Mouse (Mus musculus) limb, embryonic 13.5 days (tissue): ENCODE data around the gene Grm6. TPM values are rescaled to one million over a fixed set of nuclear protein-coding genes. Genes with fewer than 3 reads are reported as not detected.

Experiments used
- ATAC-seq: fragments of 200-750 bp; cut with Nextera tagmentation; 2 replicates; pipeline ENCODE4 v1.8.0; 2017; ENCODE audit warnings: low read depth, moderate number of reproducible peaks, moderate TSS enrichment; ENCODE audit not compliant: low FRiP score
- H3K27ac ChIP-seq: fragments of 300-500 bp; sonication (generic); 2 replicates; pipeline ENCODE4 v1.5.1; 2015; ENCODE audit warnings: inconsistent platforms, mild to moderate bottlenecking, moderate library complexity
- H3K27me3 ChIP-seq: fragments of 300-500 bp; sonication (generic); 2 replicates; pipeline ENCODE4 v1.6.1; 2015; ENCODE audit warnings: mild to moderate bottlenecking, inconsistent platforms
- H3K36me3 ChIP-seq: fragments of 300-500 bp; sonication (generic); 2 replicates; pipeline ENCODE4 v1.6.1; 2015; ENCODE audit warnings: inconsistent platforms, mild to moderate bottlenecking, moderate library complexity
- H3K4me1 ChIP-seq: fragments of 300-500 bp; sonication (generic); 2 replicates; pipeline ENCODE4 v1.6.1; 2015; ENCODE audit warnings: inconsistent platforms
- H3K4me2 ChIP-seq: fragments of 300-500 bp; sonication (generic); replicated peaks from 2 replicates; pipeline ENCODE4 v1.6.1; 2015; ENCODE audit warnings: inconsistent platforms, mild to moderate bottlenecking, moderate library complexity
- H3K4me3 ChIP-seq: fragments of 300-500 bp; sonication (generic); 2 replicates; pipeline ENCODE4 v1.5.1; 2015; ENCODE audit warnings: moderate library complexity, mild to moderate bottlenecking, inconsistent platforms
- H3K9ac ChIP-seq: fragments of 300-500 bp; sonication (generic); 2 replicates; pipeline ENCODE4 v1.6.1; 2015; ENCODE audit warnings: mild to moderate bottlenecking, inconsistent platforms
- H3K9me3 ChIP-seq: fragments of 300-500 bp; sonication (generic); 2 replicates; pipeline ENCODE4 v1.6.1; 2016; ENCODE audit warnings: inconsistent platforms
- WGBS: fragments of 180-500 bp; shearing (Covaris S2); methylation state at CpG from one replicate; pipeline ENCODE4 v1.1.7; 2015; 5-methylcytosine and 5-hydroxymethylcytosine counted together
- polyA plus RNA-seq: library from polyadenylated mRNA; unstranded; fragments of >200 nt; fragmentation: Nextera tagmentation; extraction: Ambion mirVana; gene quantifications from 2 replicates; pipeline ENCODE4 v1.2.1, GENCODE M21; 2015

The Grm6 gene
- polyA plus RNA-seq, 1 experiment from 2014 or later = not detected

DNA sequence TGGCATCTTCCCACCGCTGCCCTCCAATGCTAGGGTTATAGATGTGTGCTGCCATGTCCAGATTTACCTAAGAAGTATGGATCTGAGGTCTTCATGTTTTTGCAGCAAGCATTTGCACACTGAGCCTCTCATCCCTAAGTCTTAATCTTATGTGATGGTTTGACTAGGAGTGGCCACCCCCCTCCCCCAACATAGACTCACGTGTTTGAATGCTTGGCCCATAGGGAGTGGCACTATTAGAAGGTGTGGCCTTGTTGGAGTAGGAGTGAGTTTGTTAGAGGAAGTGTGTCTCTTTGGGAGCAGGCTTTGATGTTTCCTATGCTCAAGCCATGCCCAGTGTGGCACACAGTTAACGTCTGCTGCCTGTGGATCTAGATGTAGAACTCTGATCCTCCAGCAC lies 28.2 kb downstream of the Grm6 start:
- no peak for ATAC-seq

DNA sequence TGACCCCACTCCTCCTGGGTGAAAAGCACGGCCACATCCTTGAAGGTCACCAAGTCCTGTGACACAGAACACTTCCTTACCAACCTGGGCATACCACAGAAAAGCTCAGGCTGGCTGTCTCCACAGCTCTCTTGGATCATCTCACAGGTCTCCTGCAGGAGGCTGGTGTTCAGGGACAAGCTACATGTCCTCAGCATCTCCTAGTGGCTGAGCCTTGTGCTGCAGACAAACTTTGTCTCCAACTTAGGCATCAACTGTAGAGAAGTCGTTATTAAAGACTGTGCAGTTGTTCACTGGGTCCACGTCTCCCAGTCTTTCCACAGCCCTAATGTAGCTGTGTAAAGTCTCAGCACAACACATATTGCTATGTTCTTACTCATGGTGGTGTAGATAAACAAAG lies 33.3 kb downstream of the Grm6 start:
- H3K27ac ChIP-seq = no peak overlapping the region
- ATAC-seq = no peak
- H3K9ac ChIP-seq = no peak overlapping the region
- H3K4me3 ChIP-seq = no peak overlapping the region
- no peaks in the 10 kb centered on the region for H3K27me3 ChIP-seq
- no peaks in the 10 kb centered on the region for H3K9me3 ChIP-seq
- H3K4me2 ChIP-seq = no peak overlapping the region
- peaks cover 10% of the 10 kb centered on the region for H3K4me1 ChIP-seq
- 83% methylated on average over 3 of the region's 3 CpGs for WGBS
- H3K36me3 ChIP-seq = peaks cover 66% of the 10 kb centered on the region

More for the DNA sequence above, 28.2 kb downstream of the Grm6 start:
- Histone ChIP-seq H3K4me2 (no peak overlapping the region), H3K4me3 (no peak overlapping the region), H3K4me1 (no peaks in the 10 kb centered on the region), H3K27me3 (no peaks in the 10 kb centered on the region), H3K9ac (no peak overlapping the region), H3K9me3 (peaks cover 15% of the 10 kb centered on the region), H3K27ac (no peak overlapping the region), H3K36me3 (peaks cover 94% of the 10 kb centered on the region)
- WGBS = 94% methylated on average over 3 of the region's 3 CpGs

DNA sequence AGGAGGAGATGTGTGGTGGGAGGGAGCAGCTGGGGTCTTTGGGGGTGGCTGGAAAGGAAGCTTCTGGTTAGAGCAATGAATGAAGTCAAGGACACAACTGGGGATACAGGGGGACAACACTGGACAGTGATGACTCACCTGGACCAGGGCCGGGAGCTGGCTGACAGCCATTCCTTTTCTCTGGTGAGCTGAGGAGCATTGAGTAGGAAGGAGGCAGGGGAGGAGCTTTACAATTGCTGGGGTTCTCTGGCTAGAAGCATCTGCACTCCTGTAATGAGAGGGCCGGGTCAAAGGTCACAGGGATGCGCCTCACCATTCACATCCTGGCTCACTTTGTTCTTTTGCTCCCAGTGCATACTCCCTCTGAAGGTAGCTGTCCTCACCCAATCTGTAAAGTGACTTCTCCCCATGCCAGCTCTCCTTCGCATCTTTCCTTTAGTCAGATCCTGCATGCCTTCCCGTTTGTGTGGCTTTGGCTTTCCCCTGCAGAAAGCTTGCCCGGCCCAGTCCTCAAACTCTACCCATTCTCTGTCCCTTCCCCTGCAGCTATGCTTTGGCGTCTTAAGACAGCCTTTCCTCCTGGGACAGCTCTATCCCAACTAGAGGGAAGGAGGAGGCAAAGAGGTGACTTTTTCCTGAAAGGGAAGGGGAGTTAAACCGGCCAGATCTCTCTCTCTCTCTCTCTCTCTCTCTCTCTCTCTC lies 35.9 kb downstream of the Grm6 start:
- peaks cover 10% of the 10 kb centered on the region for H3K4me1 ChIP-seq
- 42% methylated on average over 8 of the region's 8 CpGs for WGBS
- no peaks in the 10 kb centered on the region for H3K27me3 ChIP-seq
- no peaks in the 10 kb centered on the region; the same call in 1 of the 2 replicates for H3K9me3 ChIP-seq
- H3K27ac ChIP-seq = no peak overlapping the region
- peak overlapping the region; percentile 56 for H3K4me3 ChIP-seq
- ATAC-seq = no peak
- H3K9ac ChIP-seq = peak overlapping the region; percentile 75
- peak overlapping the region; percentile 74 for H3K4me2 ChIP-seq
- H3K36me3 ChIP-seq = peaks cover 41% of the 10 kb centered on the region

DNA sequence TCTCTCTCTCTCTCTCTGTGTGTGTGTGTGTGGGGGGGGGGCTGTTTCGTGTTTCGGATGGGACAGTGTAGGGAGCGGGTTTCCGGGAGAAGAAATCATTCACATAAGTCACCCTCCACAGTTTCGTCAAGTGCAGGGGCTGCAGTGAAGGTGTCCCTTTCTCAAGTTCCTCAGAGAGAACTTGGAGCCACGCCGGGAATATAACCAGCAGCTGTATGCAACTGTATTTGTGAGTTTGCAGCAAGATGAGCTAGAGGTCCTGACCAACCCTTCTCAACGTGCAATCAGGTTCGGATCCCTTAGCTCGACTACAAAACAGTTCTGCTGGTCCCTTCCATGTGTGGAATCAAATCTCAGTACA lies 36.4 kb downstream of the Grm6 start:
- Histone ChIP-seq H3K4me1 (peaks cover 10% of the 10 kb centered on the region), H3K9ac (peak overlapping the region; percentile 75), H3K27ac (peak overlapping the region; percentile 73; the same call in 1 of the 2 replicates), H3K27me3 (no peaks in the 10 kb centered on the region), H3K4me2 (peak overlapping the region; percentile 74), H3K4me3 (peak overlapping the region; percentile 56), H3K9me3 (peaks cover 3% of the 10 kb centered on the region; the same call in 1 of the 2 replicates), H3K36me3 (peaks cover 38% of the 10 kb centered on the region)
- ATAC-seq = peak; percentile 38; the same call in 1 of the 2 replicates
- 11% methylated on average over 10 of the region's 10 CpGs for WGBS

DNA sequence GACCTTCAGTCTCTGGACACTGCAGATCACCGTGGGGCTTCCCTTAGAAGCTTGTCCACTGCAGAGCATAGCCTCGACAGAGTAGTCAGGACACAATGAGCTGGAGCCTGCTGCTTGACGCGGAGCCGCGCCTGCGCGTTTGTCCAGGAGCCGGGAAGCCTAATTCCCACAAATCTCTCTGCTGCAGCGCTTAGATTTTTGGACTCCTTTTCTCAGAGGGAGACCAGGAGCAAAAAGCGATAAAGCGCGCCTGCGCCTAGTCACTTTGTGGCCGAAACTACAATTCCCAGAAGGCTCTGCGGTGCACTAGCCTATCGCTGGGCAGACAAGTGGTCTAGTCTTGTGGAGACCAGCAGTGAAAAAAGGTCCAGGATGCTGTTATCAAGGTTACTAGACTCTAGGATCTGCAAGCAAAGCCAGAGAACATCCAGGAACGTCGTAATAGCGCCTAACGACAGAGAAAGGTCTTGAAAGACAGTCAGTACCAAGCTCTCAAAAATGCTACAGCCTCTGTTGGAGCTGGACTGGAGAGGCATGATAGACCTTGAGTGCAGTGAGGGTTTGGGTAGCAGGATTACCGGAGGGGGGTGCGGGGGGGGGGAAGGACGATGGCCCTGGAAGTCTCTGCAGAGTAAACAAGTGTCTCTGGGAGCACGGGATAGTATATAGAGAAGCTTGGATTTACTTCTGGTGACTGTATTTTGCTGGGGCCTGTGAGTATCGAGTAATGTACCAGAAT lies 37.1 kb downstream of the Grm6 start, which contains the start of gene Zfp454:
Gene Zfp454, minus strand, starts transcription at position 262 of the 739 bp plus-strand sequence.
- peak; percentile 96 for ATAC-seq
- 6% methylated on average over 26 of the region's 26 CpGs for WGBS
- peak within 1 kb of the TSS; percentile 75 for H3K9ac ChIP-seq
- peak within 1 kb of the TSS; percentile 56 for H3K4me3 ChIP-seq
- H3K27ac ChIP-seq = peak within 1 kb of the TSS; percentile 73; the same call in 1 of the 2 replicates
- peaks cover 31% of the 10 kb centered on the region for H3K36me3 ChIP-seq
- H3K4me2 ChIP-seq = peak within 1 kb of the TSS; percentile 74
- no peaks in the 10 kb centered on the region for H3K27me3 ChIP-seq
- peaks cover 10% of the 10 kb centered on the region for H3K4me1 ChIP-seq
- peaks cover 6% of the 10 kb centered on the region for H3K9me3 ChIP-seq

DNA sequence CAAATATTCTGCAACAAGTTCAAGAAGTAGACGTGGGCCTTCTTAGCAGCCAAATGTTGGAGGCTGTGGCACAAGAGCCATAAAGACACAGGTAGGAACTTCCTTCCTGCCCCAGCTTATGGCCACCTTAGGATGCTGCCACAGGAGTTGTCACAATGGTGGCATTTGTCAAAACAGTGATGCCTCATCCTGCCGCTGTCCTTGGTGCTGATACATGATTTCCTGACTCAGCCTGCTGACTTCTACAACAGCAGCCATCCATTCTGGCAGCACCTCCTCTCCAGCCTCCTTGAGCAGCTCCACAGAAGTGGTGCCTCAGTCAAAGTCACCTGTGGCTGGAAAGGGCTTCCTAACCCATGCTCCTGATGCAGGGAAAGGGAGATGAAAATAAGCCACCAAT lies 42.0 kb downstream of the Grm6 start:
- 59% methylated on average over 2 of the region's 2 CpGs for WGBS
- Histone ChIP-seq H3K4me3 (no peak overlapping the region), H3K4me2 (no peak overlapping the region), H3K9ac (no peak overlapping the region), H3K4me1 (0 out of 2 replicates have a peak, but pooled peaks cover 2% of the 10 kb centered on the region), H3K9me3 (peaks cover 31% of the 10 kb centered on the region), H3K27ac (no peak overlapping the region), H3K36me3 (no peaks in the 10 kb centered on the region; the same call in 1 of the 2 replicates), H3K27me3 (no peaks in the 10 kb centered on the region)
- no peak for ATAC-seq

DNA sequence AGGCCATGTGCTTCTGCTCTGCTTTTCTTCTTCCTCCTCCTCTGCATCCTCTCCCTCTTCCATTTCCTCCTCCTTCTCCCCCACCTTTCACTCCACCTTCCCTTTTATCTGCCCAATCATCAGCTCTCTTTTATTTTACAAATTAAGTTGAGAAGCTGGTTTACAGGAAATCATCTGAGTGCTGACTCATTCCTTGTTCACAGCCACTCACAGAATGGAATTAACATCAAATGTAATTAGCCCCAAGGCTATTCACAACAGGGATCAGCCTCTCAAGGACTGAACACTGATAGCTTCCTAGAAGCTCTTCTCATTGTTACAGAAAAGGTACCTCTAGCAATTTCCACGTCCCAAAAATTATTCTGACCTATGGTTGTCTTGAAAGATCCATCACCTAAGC lies 46.9 kb downstream of the Grm6 start:
- Histone ChIP-seq H3K9ac (no peak overlapping the region), H3K4me2 (no peak overlapping the region), H3K36me3 (peaks cover 42% of the 10 kb centered on the region), H3K27ac (no peak overlapping the region), H3K9me3 (peaks cover 70% of the 10 kb centered on the region), H3K4me3 (no peak overlapping the region), H3K27me3 (no peaks in the 10 kb centered on the region), H3K4me1 (no peaks in the 10 kb centered on the region)
- ATAC-seq = no peak
- 86% methylated on average over 1 of the region's 1 CpGs for WGBS

DNA sequence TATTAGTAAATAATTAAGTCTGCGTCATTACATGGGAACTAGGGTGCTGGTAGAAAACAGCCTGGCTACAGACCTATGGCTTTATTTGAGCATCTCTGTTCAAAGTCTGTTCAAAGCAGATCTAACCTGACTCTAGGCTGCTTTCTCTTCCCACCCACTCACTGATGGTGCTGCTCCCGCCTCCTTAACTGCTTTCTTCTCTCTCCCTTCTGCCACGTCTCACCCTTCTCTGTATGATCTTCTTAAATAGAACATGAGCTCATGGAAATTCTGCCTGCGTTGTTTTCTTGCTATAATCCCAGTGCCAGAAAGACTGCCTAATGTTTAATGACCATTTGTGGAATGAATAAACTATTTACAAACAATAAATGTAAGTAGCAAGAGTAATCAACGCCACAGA lies 57.7 kb downstream of the Grm6 start:
- WGBS = 89% methylated on average over 5 of the region's 5 CpGs
- H3K27ac ChIP-seq = no peak overlapping the region
- no peak overlapping the region for H3K9ac ChIP-seq
- H3K36me3 ChIP-seq = peaks cover 97% of the 10 kb centered on the region
- no peaks in the 10 kb centered on the region for H3K27me3 ChIP-seq
- peaks cover 48% of the 10 kb centered on the region for H3K9me3 ChIP-seq
- no peak for ATAC-seq
- no peaks in the 10 kb centered on the region for H3K4me1 ChIP-seq
- no peak overlapping the region for H3K4me3 ChIP-seq
- H3K4me2 ChIP-seq = no peak overlapping the region

DNA sequence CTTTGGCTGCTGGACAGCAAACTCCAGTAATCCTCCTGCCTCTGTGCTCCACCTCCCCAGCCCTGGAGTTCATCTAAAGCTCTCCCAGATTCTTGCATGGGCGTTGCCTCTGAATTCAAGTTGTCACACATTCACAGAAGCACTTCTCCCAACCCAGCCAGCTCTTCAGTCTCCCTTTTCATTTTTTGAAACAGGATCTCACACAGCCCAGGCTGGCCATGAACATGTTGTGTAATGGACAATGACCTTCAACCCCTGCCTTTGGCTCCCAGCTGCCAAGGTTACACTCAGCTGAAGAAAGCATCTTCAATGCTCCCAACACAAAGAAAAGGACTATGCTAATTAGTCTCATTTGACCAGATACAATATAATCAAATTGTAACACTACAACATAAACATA lies 62.8 kb downstream of the Grm6 start:
- ATAC-seq = no peak
- no peak overlapping the region for H3K4me2 ChIP-seq
- H3K27ac ChIP-seq = no peak overlapping the region
- no peaks in the 10 kb centered on the region for H3K27me3 ChIP-seq
- H3K9me3 ChIP-seq = peaks cover 16% of the 10 kb centered on the region
- 89% methylated on average over 1 of the region's 1 CpGs for WGBS
- H3K4me3 ChIP-seq = no peak overlapping the region
- peaks cover 50% of the 10 kb centered on the region for H3K36me3 ChIP-seq
- no peaks in the 10 kb centered on the region for H3K4me1 ChIP-seq
- no peak overlapping the region for H3K9ac ChIP-seq

DNA sequence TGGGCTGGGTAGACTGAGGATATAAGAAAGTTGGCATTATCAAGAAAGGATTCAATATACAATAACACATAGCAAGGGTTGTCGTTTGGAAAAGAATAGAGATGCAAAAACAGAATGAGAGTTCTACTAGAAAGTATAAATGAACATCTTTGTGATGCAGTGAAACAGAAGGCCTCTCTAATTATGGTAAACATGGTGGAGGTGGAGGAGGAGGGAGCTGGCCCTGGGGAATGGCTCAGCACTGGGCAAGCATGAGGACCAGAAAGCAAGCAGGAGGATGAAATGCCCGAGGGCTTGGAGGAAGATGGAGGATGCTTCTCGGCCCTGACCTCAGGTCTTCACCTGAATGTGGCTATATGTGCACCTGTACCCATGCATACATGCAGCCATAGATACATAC lies 64.0 kb downstream of the Grm6 start:
- Histone ChIP-seq H3K36me3 (peaks cover 38% of the 10 kb centered on the region), H3K27me3 (no peaks in the 10 kb centered on the region), H3K9ac (no peak overlapping the region), H3K4me1 (no peaks in the 10 kb centered on the region), H3K9me3 (peaks cover 16% of the 10 kb centered on the region), H3K4me2 (no peak overlapping the region), H3K27ac (no peak overlapping the region), H3K4me3 (no peak overlapping the region)
- WGBS = 89% methylated on average over 3 of the region's 3 CpGs
- ATAC-seq = no peak
